Mouse (Mus musculus): ENCODE data around the gene Cpsf6. TPM values are rescaled to one million over a fixed set of nuclear protein-coding genes. Genes with fewer than 3 reads are reported as not detected.

Cpsf6 gene
- polyA plus RNA-seq, 1 experiment from 2014 or later: 140 TPM

- Histone ChIP-seq H3K27ac (ENCODE audit: low read length) (no peak overlapping the region), H3K27me3 (ENCODE audit: control insufficient read depth, insufficient read depth, low read depth, low read length) (no peaks in the 10 kb centered on the region), H3K9me3 (replicated peaks; ENCODE audit: control insufficient read depth, low read length, poor library complexity, severe bottlenecking) (no peaks in the 10 kb centered on the region), H3K4me1 (ENCODE audit: control insufficient read depth, insufficient read depth, low read length) (no peaks in the 10 kb centered on the region), H3K4me2 (ENCODE audit: low read length) (no peak overlapping the region; the same call in 1 of the 2 replicates), H3K4me3 (ENCODE audit: low read depth, low read length) (no peak overlapping the region), H3K36me3 (ENCODE audit: control insufficient read depth, insufficient read depth, low read length) (no peaks in the 10 kb centered on the region), H3K9ac (ENCODE audit: low read depth, low read length) (no peak overlapping the region)
- no peak for ATAC-seq
- WGBS: 35% methylated on average over 15 of the region's 15 CpGs
Observed at GRCm38 (mm10) chr10:117403344-117403953, 23.6 kb upstream of the Cpsf6 start.

- H3K27ac ChIP-seq (ENCODE audit: low read length): no peak overlapping the region
- no peaks in the 10 kb centered on the region for H3K36me3 ChIP-seq (ENCODE audit: control insufficient read depth, insufficient read depth, low read length)
- H3K9ac ChIP-seq (ENCODE audit: low read depth, low read length): no peak overlapping the region
- H3K27me3 ChIP-seq (ENCODE audit: control insufficient read depth, insufficient read depth, low read depth, low read length): no peaks in the 10 kb centered on the region
- no peaks in the 10 kb centered on the region for H3K9me3 ChIP-seq (replicated peaks; ENCODE audit: control insufficient read depth, low read length, poor library complexity, severe bottlenecking)
- H3K4me3 ChIP-seq (ENCODE audit: low read depth, low read length): no peak overlapping the region
- H3K4me1 ChIP-seq (ENCODE audit: control insufficient read depth, insufficient read depth, low read length): no peaks in the 10 kb centered on the region
- ATAC-seq: no peak
- H3K4me2 ChIP-seq (ENCODE audit: low read length): no peak overlapping the region
- 71% methylated on average over 20 of the region's 20 CpGs for WGBS
Observed at GRCm38 (mm10) chr10:117402403-117403333, 22.9 kb upstream of the Cpsf6 start.

DNA sequence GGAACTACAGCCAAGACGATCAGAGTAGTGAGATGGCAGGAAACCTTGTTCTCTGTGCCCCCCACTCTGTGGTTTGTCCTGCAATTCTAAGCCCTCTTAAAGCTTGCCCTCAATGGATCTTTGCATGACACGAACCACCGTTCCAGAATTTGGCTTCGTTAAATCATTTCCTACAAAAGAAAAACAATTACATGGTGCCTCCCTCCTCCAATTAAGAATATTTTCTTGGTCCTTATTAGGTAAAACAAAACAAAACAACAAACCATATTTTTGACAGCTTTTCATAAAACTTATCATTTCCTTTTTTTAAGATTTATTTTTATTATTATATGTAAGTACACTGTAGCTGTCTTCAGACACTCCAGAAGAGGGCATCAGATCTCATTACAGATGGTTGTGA lies 21.5 kb upstream of the Cpsf6 start:
- WGBS: 92% methylated on average over 4 of the region's 4 CpGs
- H3K4me2 ChIP-seq (ENCODE audit: low read length): no peak overlapping the region
- H3K36me3 ChIP-seq (ENCODE audit: control insufficient read depth, insufficient read depth, low read length): no peaks in the 10 kb centered on the region
- no peak overlapping the region for H3K9ac ChIP-seq (ENCODE audit: low read depth, low read length)
- H3K4me3 ChIP-seq (ENCODE audit: low read depth, low read length): no peak overlapping the region
- ATAC-seq: no peak
- H3K27me3 ChIP-seq (ENCODE audit: control insufficient read depth, insufficient read depth, low read depth, low read length): no peaks in the 10 kb centered on the region
- H3K27ac ChIP-seq (ENCODE audit: low read length): no peak overlapping the region
- H3K4me1 ChIP-seq (ENCODE audit: control insufficient read depth, insufficient read depth, low read length): no peaks in the 10 kb centered on the region
- no peaks in the 10 kb centered on the region for H3K9me3 ChIP-seq (replicated peaks; ENCODE audit: control insufficient read depth, low read length, poor library complexity, severe bottlenecking)

DNA sequence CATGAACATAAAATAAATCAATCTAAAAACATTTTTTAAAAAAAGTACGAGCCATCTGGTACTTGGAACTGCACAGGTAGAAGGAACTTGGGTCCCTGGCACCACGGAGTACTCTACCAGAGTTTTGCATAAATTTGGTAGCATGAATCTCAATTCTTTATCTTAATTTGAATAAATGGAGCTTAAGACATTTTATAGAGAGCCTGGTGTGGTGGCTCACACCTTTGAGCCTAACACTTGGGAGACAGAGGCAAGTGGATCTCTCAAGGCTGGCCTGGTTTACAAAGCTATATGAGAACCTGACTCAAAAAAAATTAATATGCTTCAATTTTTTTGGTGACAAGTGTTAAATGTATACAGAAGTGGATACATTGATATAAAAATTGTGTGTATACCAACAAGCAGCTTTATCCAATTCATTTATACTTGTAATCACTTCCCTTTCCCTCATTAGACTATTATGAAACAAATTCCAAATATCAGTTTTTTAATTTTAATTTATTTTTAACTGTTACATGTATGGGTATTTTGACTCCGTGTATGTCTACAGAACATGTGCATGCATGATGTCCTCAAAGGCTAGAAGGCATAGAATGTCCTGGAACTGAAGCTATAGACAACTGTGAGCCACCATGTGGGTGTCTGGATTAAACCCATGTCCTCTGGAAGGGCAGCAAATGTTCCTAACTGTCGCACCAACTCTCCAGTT lies 20.6 kb upstream of the Cpsf6 start:
- Histone ChIP-seq H3K4me3 (ENCODE audit: low read depth, low read length) (no peak overlapping the region), H3K36me3 (ENCODE audit: control insufficient read depth, insufficient read depth, low read length) (no peaks in the 10 kb centered on the region), H3K9ac (ENCODE audit: low read depth, low read length) (no peak overlapping the region), H3K27ac (ENCODE audit: low read length) (no peak overlapping the region), H3K4me1 (ENCODE audit: control insufficient read depth, insufficient read depth, low read length) (no peaks in the 10 kb centered on the region), H3K27me3 (ENCODE audit: control insufficient read depth, insufficient read depth, low read depth, low read length) (no peaks in the 10 kb centered on the region), H3K9me3 (replicated peaks; ENCODE audit: control insufficient read depth, low read length, poor library complexity, severe bottlenecking) (no peaks in the 10 kb centered on the region), H3K4me2 (ENCODE audit: low read length) (no peak overlapping the region)
- no peak for ATAC-seq
- 87% methylated on average over 4 of the region's 4 CpGs for WGBS

DNA sequence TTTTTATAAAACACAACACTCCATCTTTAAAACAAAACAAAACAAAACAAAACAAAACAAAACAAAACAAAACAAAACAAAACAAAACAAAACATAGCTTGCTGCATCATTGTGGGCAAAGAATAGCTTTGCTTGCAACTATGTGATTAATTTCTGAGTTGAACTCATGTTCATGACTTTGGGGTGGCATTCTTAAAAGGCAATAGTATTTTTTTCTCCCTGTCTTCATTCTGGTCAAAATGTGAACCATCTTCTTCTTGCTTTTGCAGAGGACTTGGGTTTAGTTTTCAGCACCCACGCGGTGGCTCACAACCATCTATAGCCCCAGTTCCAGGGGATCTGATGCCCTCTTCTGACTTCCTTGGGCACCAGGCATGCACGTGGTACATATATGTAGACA lies 20.0 kb upstream of the Cpsf6 start:
- H3K36me3 ChIP-seq (ENCODE audit: control insufficient read depth, insufficient read depth, low read length): no peaks in the 10 kb centered on the region
- no peak for ATAC-seq
- WGBS: 94% methylated on average over 3 of the region's 3 CpGs
- no peak overlapping the region for H3K27ac ChIP-seq (ENCODE audit: low read length)
- H3K4me3 ChIP-seq (ENCODE audit: low read depth, low read length): no peak overlapping the region
- no peak overlapping the region for H3K9ac ChIP-seq (ENCODE audit: low read depth, low read length)
- H3K4me1 ChIP-seq (ENCODE audit: control insufficient read depth, insufficient read depth, low read length): no peaks in the 10 kb centered on the region
- no peaks in the 10 kb centered on the region for H3K9me3 ChIP-seq (replicated peaks; ENCODE audit: control insufficient read depth, low read length, poor library complexity, severe bottlenecking)
- no peaks in the 10 kb centered on the region for H3K27me3 ChIP-seq (ENCODE audit: control insufficient read depth, insufficient read depth, low read depth, low read length)
- H3K4me2 ChIP-seq (ENCODE audit: low read length): no peak overlapping the region

DNA sequence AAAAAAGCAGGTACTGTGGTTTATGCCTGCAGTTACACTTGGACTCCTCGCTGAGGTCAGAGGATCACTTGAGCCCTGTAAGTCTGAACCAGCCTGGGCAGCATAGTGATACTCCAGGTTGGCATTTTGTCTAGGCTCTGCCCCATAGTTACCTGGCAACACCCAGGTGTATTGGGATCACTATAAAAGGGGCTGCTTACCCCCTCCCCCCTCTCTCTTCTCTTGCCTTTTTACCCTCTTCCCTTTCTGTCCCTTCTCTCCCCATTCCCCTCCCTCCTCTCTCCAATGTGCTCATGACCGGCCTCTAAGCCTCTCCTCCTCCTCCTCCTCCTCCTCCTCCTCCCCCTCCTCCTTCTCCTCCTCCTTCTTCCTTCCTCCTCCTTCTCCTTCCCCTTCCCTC lies 19.4 kb upstream of the Cpsf6 start:
- no peaks in the 10 kb centered on the region for H3K9me3 ChIP-seq (replicated peaks; ENCODE audit: control insufficient read depth, low read length, poor library complexity, severe bottlenecking)
- 46% methylated on average over 2 of the region's 2 CpGs for WGBS
- H3K27me3 ChIP-seq (ENCODE audit: control insufficient read depth, insufficient read depth, low read depth, low read length): no peaks in the 10 kb centered on the region
- no peak for ATAC-seq
- no peak overlapping the region for H3K27ac ChIP-seq (ENCODE audit: low read length)
- H3K36me3 ChIP-seq (ENCODE audit: control insufficient read depth, insufficient read depth, low read length): no peaks in the 10 kb centered on the region
- no peak overlapping the region for H3K9ac ChIP-seq (ENCODE audit: low read depth, low read length)
- H3K4me2 ChIP-seq (ENCODE audit: low read length): no peak overlapping the region
- no peaks in the 10 kb centered on the region for H3K4me1 ChIP-seq (ENCODE audit: control insufficient read depth, insufficient read depth, low read length)
- H3K4me3 ChIP-seq (ENCODE audit: low read depth, low read length): no peak overlapping the region

DNA sequence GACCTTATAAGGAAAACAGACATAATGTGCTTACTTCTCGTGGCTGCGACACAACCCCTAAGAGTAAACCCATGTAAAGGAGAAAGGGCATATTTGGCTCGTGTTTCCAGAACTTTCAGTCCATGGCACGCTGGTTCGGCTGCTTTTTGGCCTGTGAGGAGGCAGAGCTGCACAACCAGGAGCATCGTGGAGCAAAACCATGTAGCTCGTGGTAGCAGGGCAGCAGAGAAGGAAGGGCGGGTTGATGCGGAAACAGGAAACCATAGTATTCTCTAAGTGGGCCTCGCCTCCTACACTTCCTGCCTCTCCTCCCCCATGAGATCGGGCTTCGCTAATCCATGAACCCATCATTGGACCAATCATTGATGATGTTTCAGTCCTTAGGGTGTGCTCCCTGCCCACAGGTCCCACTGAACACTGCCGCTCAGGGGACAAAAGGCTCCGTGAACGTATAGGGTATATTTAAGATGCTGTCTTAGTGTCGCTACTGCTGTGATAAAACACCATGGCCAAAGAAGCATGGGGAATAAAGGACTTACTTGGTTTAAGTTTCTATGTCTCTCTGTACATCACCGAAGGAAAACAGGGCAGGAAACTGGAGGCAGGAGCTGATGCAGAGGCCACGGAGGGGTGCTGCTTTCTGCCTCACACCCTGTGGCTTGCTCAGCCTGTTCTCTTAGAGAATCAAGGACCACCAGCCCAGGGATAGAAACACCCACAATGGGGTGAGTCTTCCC lies 18.4 kb upstream of the Cpsf6 start:
- ATAC-seq: no peak
- WGBS: 84% methylated on average over 18 of the region's 18 CpGs
- no peaks in the 10 kb centered on the region for H3K27me3 ChIP-seq (ENCODE audit: control insufficient read depth, insufficient read depth, low read depth, low read length)
- H3K9me3 ChIP-seq (replicated peaks; ENCODE audit: control insufficient read depth, low read length, poor library complexity, severe bottlenecking): no peaks in the 10 kb centered on the region
- H3K4me1 ChIP-seq (ENCODE audit: control insufficient read depth, insufficient read depth, low read length): peaks cover 5% of the 10 kb centered on the region; the same call in 1 of the 2 replicates
- no peak overlapping the region for H3K4me2 ChIP-seq (ENCODE audit: low read length)
- H3K27ac ChIP-seq (ENCODE audit: low read length): no peak overlapping the region
- no peak overlapping the region for H3K9ac ChIP-seq (ENCODE audit: low read depth, low read length)
- H3K4me3 ChIP-seq (ENCODE audit: low read depth, low read length): no peak overlapping the region
- no peaks in the 10 kb centered on the region for H3K36me3 ChIP-seq (ENCODE audit: control insufficient read depth, insufficient read depth, low read length)

DNA sequence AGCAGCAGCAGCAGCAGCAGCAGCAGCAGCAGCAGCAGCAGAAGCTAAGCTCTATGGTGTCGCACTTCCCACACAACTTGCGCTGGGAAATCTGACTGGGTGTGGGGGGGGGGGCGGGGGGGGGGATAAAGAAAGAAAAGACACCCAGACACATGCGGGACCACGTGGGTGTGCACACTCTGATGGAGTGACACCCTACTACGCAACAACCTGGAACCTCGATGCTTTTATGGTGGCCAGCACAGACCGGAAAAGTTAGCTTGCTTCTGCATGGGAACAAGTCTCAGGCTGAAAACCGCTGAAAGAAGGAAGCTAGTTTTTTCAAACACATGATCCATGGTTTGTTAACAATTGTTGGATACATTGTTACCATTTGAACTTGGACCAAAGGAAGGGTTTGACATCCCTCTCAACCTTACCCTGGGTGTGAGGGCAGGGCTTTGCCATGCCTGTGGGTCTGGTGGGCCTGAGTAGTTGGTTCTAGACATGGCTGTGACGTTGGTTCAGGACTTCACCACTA lies 17.4 kb upstream of the Cpsf6 start:
- peaks cover 5% of the 10 kb centered on the region; the same call in 1 of the 2 replicates for H3K4me1 ChIP-seq (ENCODE audit: control insufficient read depth, insufficient read depth, low read length)
- H3K4me3 ChIP-seq (ENCODE audit: low read depth, low read length): no peak overlapping the region
- H3K27me3 ChIP-seq (ENCODE audit: control insufficient read depth, insufficient read depth, low read depth, low read length): no peaks in the 10 kb centered on the region
- no peak overlapping the region for H3K27ac ChIP-seq (ENCODE audit: low read length)
- no peak for ATAC-seq
- WGBS: 78% methylated on average over 8 of the region's 10 CpGs
- H3K36me3 ChIP-seq (ENCODE audit: control insufficient read depth, insufficient read depth, low read length): no peaks in the 10 kb centered on the region
- no peaks in the 10 kb centered on the region for H3K9me3 ChIP-seq (replicated peaks; ENCODE audit: control insufficient read depth, low read length, poor library complexity, severe bottlenecking)
- no peak overlapping the region for H3K4me2 ChIP-seq (ENCODE audit: low read length)
- H3K9ac ChIP-seq (ENCODE audit: low read depth, low read length): no peak overlapping the region
